ENCODE assay signal across 8 mouse cellular contexts in genomic region chr3:89393605-89394004, GRCm38 (mm10). TPM values are rescaled to one million over a fixed set of nuclear protein-coding genes. Genes with fewer than 3 reads are reported as not detected.
DNase-seq lines count a peak whose midpoint lies in the region; ATAC-seq and TF ChIP-seq lines count a peak whose summit lies in the region.

No protein-coding gene starts in this region.

- peak overlapping the region; percentile 61 for H3K9ac ChIP-seq in forebrain, embryonic 12.5 days
- peak overlapping the region; percentile 69 for H3K9ac ChIP-seq in heart, postnatal 0 days (replicated peaks; ENCODE audit: low read depth, low read length)
- peak overlapping the region; percentile 63 for H3K9ac ChIP-seq in liver, embryonic 15.5 days
- H3K9ac ChIP-seq in neural tube, embryonic 11.5 days (ENCODE audit: low read length): peak overlapping the region; percentile 63
- H3K9ac ChIP-seq in stomach, embryonic 16.5 days (ENCODE audit: low read length): peak overlapping the region; percentile 90

- WGBS in forebrain, embryonic 12.5 days: under 1% methylated on average over 15 of the region's 15 CpGs
- 0% methylated on average over 15 of the region's 15 CpGs for WGBS in heart, postnatal 0 days
- under 1% methylated on average over 15 of the region's 15 CpGs for WGBS in liver, embryonic 15.5 days (ENCODE audit: insufficient replicate concordance)
- under 1% methylated on average over 15 of the region's 15 CpGs for WGBS in neural tube, embryonic 11.5 days
- under 1% methylated on average over 15 of the region's 15 CpGs for WGBS in stomach, embryonic 16.5 days

- peak; percentile 80 for ATAC-seq in cerebellum, adult (ENCODE audit: insufficient number of reproducible peaks, low FRiP score, low TSS enrichment)
- ATAC-seq in forebrain, embryonic 12.5 days (ENCODE audit: low FRiP score): peak; percentile 95
- peak; percentile 92 for ATAC-seq in heart, postnatal 0 days (ENCODE audit: insufficient read depth, low read depth)
- ATAC-seq in liver, embryonic 15.5 days (ENCODE audit: insufficient read depth): peak; percentile 89
- peak; percentile 91 for ATAC-seq in neural tube, embryonic 11.5 days (ENCODE audit: insufficient read depth, low FRiP score, low TSS enrichment)
- peak; percentile 93 for ATAC-seq in stomach, embryonic 16.5 days (ENCODE audit: insufficient read depth, low FRiP score)

- H3K36me3 ChIP-seq in forebrain, embryonic 12.5 days (replicated peaks): no peaks in the 10 kb centered on the region
- no peaks in the 10 kb centered on the region for H3K36me3 ChIP-seq in heart, postnatal 0 days (replicated peaks; ENCODE audit: control insufficient read depth, insufficient read depth, low read length)
- H3K36me3 ChIP-seq in liver, embryonic 15.5 days (replicated peaks): no peaks in the 10 kb centered on the region
- no peaks in the 10 kb centered on the region for H3K36me3 ChIP-seq in neural tube, embryonic 11.5 days (ENCODE audit: control insufficient read depth, insufficient read depth, low read length)
- H3K36me3 ChIP-seq in stomach, embryonic 16.5 days (ENCODE audit: control insufficient read depth, insufficient read depth, low read length): no peaks in the 10 kb centered on the region

- no peak for TF ChIP-seq CTCF in heart, postnatal 0 days (IDR thresholded peaks at IDR 0.05; ENCODE audit: low read depth)

- H3K4me3 ChIP-seq in forebrain, embryonic 12.5 days (replicated peaks): peak overlapping the region; percentile 50
- H3K4me3 ChIP-seq in heart, postnatal 0 days (ENCODE audit: low read depth, low read length): peak overlapping the region; percentile 78
- peak overlapping the region; percentile 66 for H3K4me3 ChIP-seq in liver, embryonic 15.5 days (replicated peaks)
- H3K4me3 ChIP-seq in neural tube, embryonic 11.5 days (ENCODE audit: low read depth, low read length): peak overlapping the region; percentile 51
- peak overlapping the region; percentile 81 for H3K4me3 ChIP-seq in stomach, embryonic 16.5 days (replicated peaks; ENCODE audit: low read length)

- TF ChIP-seq EP300 in heart, postnatal 0 days (IDR thresholded peaks at IDR 0.05; ENCODE audit: low read depth): no peak

- H3K27me3 ChIP-seq in forebrain, embryonic 12.5 days: peaks cover 50% of the 10 kb centered on the region
- H3K27me3 ChIP-seq in heart, postnatal 0 days (ENCODE audit: control insufficient read depth, insufficient read depth, low read length): no peaks in the 10 kb centered on the region
- peaks cover 49% of the 10 kb centered on the region for H3K27me3 ChIP-seq in liver, embryonic 15.5 days
- peaks cover 14% of the 10 kb centered on the region for H3K27me3 ChIP-seq in neural tube, embryonic 11.5 days (ENCODE audit: control insufficient read depth, insufficient read depth, low read length)
- no peaks in the 10 kb centered on the region for H3K27me3 ChIP-seq in stomach, embryonic 16.5 days (ENCODE audit: control insufficient read depth, insufficient read depth, low read length)

- peak overlapping the region; percentile 74 for H3K27ac ChIP-seq in forebrain, embryonic 12.5 days
- peak overlapping the region; percentile 95 for H3K27ac ChIP-seq in heart, postnatal 0 days (ENCODE audit: low read depth)
- peak overlapping the region; percentile 87 for H3K27ac ChIP-seq in liver, embryonic 15.5 days (replicated peaks)
- H3K27ac ChIP-seq in neural tube, embryonic 11.5 days (ENCODE audit: low read depth, low read length): peak overlapping the region; percentile 5; the same call in 1 of the 2 replicates
- H3K27ac ChIP-seq in stomach, embryonic 16.5 days (ENCODE audit: low read length): peak overlapping the region; percentile 98

- peaks cover 63% of the 10 kb centered on the region for H3K4me1 ChIP-seq in forebrain, embryonic 12.5 days
- H3K4me1 ChIP-seq in heart, postnatal 0 days (ENCODE audit: control insufficient read depth, insufficient read depth): peaks cover 35% of the 10 kb centered on the region
- H3K4me1 ChIP-seq in liver, embryonic 15.5 days (replicated peaks): peaks cover 82% of the 10 kb centered on the region
- H3K4me1 ChIP-seq in neural tube, embryonic 11.5 days (ENCODE audit: control insufficient read depth, insufficient read depth, low read length): peaks cover 37% of the 10 kb centered on the region
- peaks cover 34% of the 10 kb centered on the region for H3K4me1 ChIP-seq in stomach, embryonic 16.5 days (ENCODE audit: control insufficient read depth, insufficient read depth, low read length)

- peak; percentile 97 for DNase-seq in ES-CJ7 (ENCODE audit: low read depth, low spot score)
- peak; percentile 99 for DNase-seq in heart, postnatal 0 days (ENCODE audit: low spot score)
- DNase-seq in kidney, postnatal 4 days: peak; percentile 99
- peak; percentile 94 for DNase-seq in neural tube, embryonic 11.5 days (ENCODE audit: low spot score)

- H3K9me3 ChIP-seq in forebrain, embryonic 12.5 days: no peaks in the 10 kb centered on the region
- no peaks in the 10 kb centered on the region for H3K9me3 ChIP-seq in heart, postnatal 0 days (replicated peaks; ENCODE audit: control insufficient read depth, low read length)
- H3K9me3 ChIP-seq in liver, embryonic 15.5 days (replicated peaks): no peaks in the 10 kb centered on the region
- no peaks in the 10 kb centered on the region for H3K9me3 ChIP-seq in neural tube, embryonic 11.5 days (ENCODE audit: control insufficient read depth, low read length)
- no peaks in the 10 kb centered on the region for H3K9me3 ChIP-seq in stomach, embryonic 16.5 days (replicated peaks; ENCODE audit: control insufficient read depth, low read length)

- H3K4me2 ChIP-seq in forebrain, embryonic 12.5 days: peak overlapping the region; percentile 97
- H3K4me2 ChIP-seq in heart, postnatal 0 days (ENCODE audit: low read depth, low read length): peak overlapping the region; percentile 100
- H3K4me2 ChIP-seq in liver, embryonic 15.5 days: peak overlapping the region; percentile 97
- peak overlapping the region; percentile 99 for H3K4me2 ChIP-seq in neural tube, embryonic 11.5 days (ENCODE audit: low read depth)
- peak overlapping the region; percentile 100 for H3K4me2 ChIP-seq in stomach, embryonic 16.5 days (ENCODE audit: low read depth, low read length)

RNA-seq across cellular contexts. Expression of gene Zbtb7b, which starts 1.0 kb away (rescaled TPM):
- polyA plus RNA-seq in forebrain, embryonic 12.5 days (2016; fragmentation: Nextera tagmentation; extraction: Ambion mirVana): 0.45 and 0.62 TPM in 2 replicates
- 13.8 and 18.4 TPM in 2 replicates for total RNA-seq in heart, postnatal 0 days (2014; rRNA removed; ENCODE audit: low replicate concordance)
- 2.4 and 2.6 TPM in 2 replicates for polyA plus RNA-seq in heart, postnatal 0 days (2015; fragmentation: Nextera tagmentation; extraction: Ambion mirVana)
- 2.3 and 3.3 TPM in 2 replicates for polyA plus RNA-seq in liver, embryonic 15.5 days (2015; fragmentation: Nextera tagmentation; extraction: Ambion mirVana)
- 0.25 and 0.54 TPM in 2 replicates for polyA plus RNA-seq in neural tube, embryonic 11.5 days (2014; fragmentation: Nextera tagmentation; extraction: Ambion mirVana)
- 8.0 and 9.2 TPM in 2 replicates for polyA plus RNA-seq in stomach, embryonic 16.5 days (2015; fragmentation: Nextera tagmentation; extraction: Ambion mirVana)

RNA-seq across cellular contexts. Expression of gene Lenep, which starts 9.0 kb away (rescaled TPM):
- 0.24 and 2.0 TPM in 2 replicates for polyA plus RNA-seq in forebrain, embryonic 12.5 days (2016; fragmentation: Nextera tagmentation; extraction: Ambion mirVana)
- total RNA-seq in heart, postnatal 0 days (2014; rRNA removed; ENCODE audit: low replicate concordance): not detected in 2 replicates
- polyA plus RNA-seq in heart, postnatal 0 days (2015; fragmentation: Nextera tagmentation; extraction: Ambion mirVana): not detected in 2 replicates
- not detected in 2 replicates for polyA plus RNA-seq in liver, embryonic 15.5 days (2015; fragmentation: Nextera tagmentation; extraction: Ambion mirVana)
- polyA plus RNA-seq in neural tube, embryonic 11.5 days (2014; fragmentation: Nextera tagmentation; extraction: Ambion mirVana): 0.13 and 0.73 TPM in 2 replicates
- polyA plus RNA-seq in stomach, embryonic 16.5 days (2015; fragmentation: Nextera tagmentation; extraction: Ambion mirVana): not detected in 2 replicates

RNA-seq across cellular contexts. Expression of gene Flad1, which starts 18.1 kb away (rescaled TPM):
- polyA plus RNA-seq in forebrain, embryonic 12.5 days (2016; fragmentation: Nextera tagmentation; extraction: Ambion mirVana): 32.2 and 33.1 TPM in 2 replicates
- total RNA-seq in heart, postnatal 0 days (2014; rRNA removed; ENCODE audit: low replicate concordance): 50.9 and 79.3 TPM in 2 replicates
- 46.6 and 50.8 TPM in 2 replicates for polyA plus RNA-seq in heart, postnatal 0 days (2015; fragmentation: Nextera tagmentation; extraction: Ambion mirVana)
- polyA plus RNA-seq in liver, embryonic 15.5 days (2015; fragmentation: Nextera tagmentation; extraction: Ambion mirVana): 14.3 and 16.4 TPM in 2 replicates
- polyA plus RNA-seq in neural tube, embryonic 11.5 days (2014; fragmentation: Nextera tagmentation; extraction: Ambion mirVana): 29.4 and 30.9 TPM in 2 replicates
- 27.5 and 28.6 TPM in 2 replicates for polyA plus RNA-seq in stomach, embryonic 16.5 days (2015; fragmentation: Nextera tagmentation; extraction: Ambion mirVana)

RNA-seq across cellular contexts. Expression of gene Cks1b, which starts 24.6 kb away (rescaled TPM):
- 363 and 395 TPM in 2 replicates for polyA plus RNA-seq in forebrain, embryonic 12.5 days (2016; fragmentation: Nextera tagmentation; extraction: Ambion mirVana)
- 83.7 and 100 TPM in 2 replicates for total RNA-seq in heart, postnatal 0 days (2014; rRNA removed; ENCODE audit: low replicate concordance)
- 127 and 129 TPM in 2 replicates for polyA plus RNA-seq in heart, postnatal 0 days (2015; fragmentation: Nextera tagmentation; extraction: Ambion mirVana)
- 210 and 229 TPM in 2 replicates for polyA plus RNA-seq in liver, embryonic 15.5 days (2015; fragmentation: Nextera tagmentation; extraction: Ambion mirVana)
- polyA plus RNA-seq in neural tube, embryonic 11.5 days (2014; fragmentation: Nextera tagmentation; extraction: Ambion mirVana): 432 and 463 TPM in 2 replicates
- 322 and 323 TPM in 2 replicates for polyA plus RNA-seq in stomach, embryonic 16.5 days (2015; fragmentation: Nextera tagmentation; extraction: Ambion mirVana)

RNA-seq across cellular contexts. Expression of gene Shc1, which starts 24.6 kb away (rescaled TPM):
- 28.4 and 30.9 TPM in 2 replicates for polyA plus RNA-seq in forebrain, embryonic 12.5 days (2016; fragmentation: Nextera tagmentation; extraction: Ambion mirVana)
- 82.1 and 125 TPM in 2 replicates for total RNA-seq in heart, postnatal 0 days (2014; rRNA removed; ENCODE audit: low replicate concordance)
- 35.0 and 35.8 TPM in 2 replicates for polyA plus RNA-seq in heart, postnatal 0 days (2015; fragmentation: Nextera tagmentation; extraction: Ambion mirVana)
- polyA plus RNA-seq in liver, embryonic 15.5 days (2015; fragmentation: Nextera tagmentation; extraction: Ambion mirVana): 44.8 and 50.6 TPM in 2 replicates
- 43.9 and 48.0 TPM in 2 replicates for polyA plus RNA-seq in neural tube, embryonic 11.5 days (2014; fragmentation: Nextera tagmentation; extraction: Ambion mirVana)
- 96.5 and 103 TPM in 2 replicates for polyA plus RNA-seq in stomach, embryonic 16.5 days (2015; fragmentation: Nextera tagmentation; extraction: Ambion mirVana)

Comparison
In these comparisons a context has a peak if more than half of its experiments do, and no peak if none do; other contexts are left out.
1. Peak in every context shown above with its lines: DNase-seq, ATAC-seq, H3K4me3 ChIP-seq and H3K27ac ChIP-seq.
2. H3K27ac ChIP-seq: peak in every context shown above with its lines; median percentile 98 in stomach, embryonic 16.5 days; 95 in heart, postnatal 0 days; 87 in liver, embryonic 15.5 days; 74 in forebrain, embryonic 12.5 days; 5 in neural tube, embryonic 11.5 days.